Mouse (Mus musculus): ENCODE measurements at regions not wholly inside any gene's neighbourhood (a gene's known extent, or its start where the extent isn't known, plus 50 kb on each side); places are given as distances from the start of the nearest gene placed in this dataset.

DNA sequence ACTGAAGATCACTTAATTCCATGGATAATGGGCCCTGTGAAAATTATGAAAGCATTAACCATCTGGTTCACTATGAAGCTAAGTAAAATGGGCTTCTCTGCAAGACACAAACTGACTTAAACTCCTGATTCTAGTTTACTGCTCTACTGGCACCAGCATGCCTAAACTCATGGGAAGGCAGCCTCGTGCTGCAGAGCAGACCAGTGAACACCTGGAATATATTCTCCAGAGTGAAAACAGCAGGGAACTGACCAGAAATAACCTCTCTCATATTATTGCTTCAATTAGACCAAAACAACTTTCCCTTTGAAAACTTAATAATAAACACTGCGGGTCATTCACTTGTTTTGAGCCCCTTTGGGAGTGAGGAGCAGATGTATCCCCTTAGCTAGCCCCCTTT, 316.8 kb upstream of the Rspo3 start:
- TF ChIP-seq HCFC1 (IDR thresholded peaks at IDR 0.05; ENCODE audit: low read depth, low read length) = no peak
- TF ChIP-seq MXI1 (IDR thresholded peaks at IDR 0.05; ENCODE audit: low read depth, low read length) = no peak
- no peak for TF ChIP-seq TCF12 (IDR thresholded peaks at IDR 0.05; ENCODE audit: low read depth, low read length)
- no peak for TF ChIP-seq POLR2AphosphoS2 (IDR thresholded peaks at IDR 0.05; ENCODE audit: low read length)
- no peak for TF ChIP-seq RAD21 (IDR thresholded peaks at IDR 0.05; ENCODE audit: low read depth, low read length)
- no peak for TF ChIP-seq EP300 (IDR thresholded peaks at IDR 0.05; ENCODE audit: low read depth in 1 of 2, low read length in 2 of 2)
- TF ChIP-seq BHLHE40 (IDR thresholded peaks at IDR 0.05; ENCODE audit: borderline replicate concordance, low read depth, low read length) = no peak
- no peak for TF ChIP-seq CTCF (IDR thresholded peaks at IDR 0.05 in 2 of 3, conservative IDR thresholded peaks at IDR 0.05 in 1 of 3; ENCODE audit: control insufficient read depth in 1 of 3, insufficient read depth in 1 of 3, low read depth in 2 of 3, low read length in 3 of 3, poor library complexity in 1 of 3, severe bottlenecking in 1 of 3)
- no peak for TF ChIP-seq TBP (IDR thresholded peaks at IDR 0.05; ENCODE audit: low read depth, low read length)
- no peak for TF ChIP-seq MAFK (IDR thresholded peaks at IDR 0.05; ENCODE audit: borderline replicate concordance, low read depth, low read length)
- TF ChIP-seq MYC (IDR thresholded peaks at IDR 0.05; ENCODE audit: low read depth, low read length) = no peak
- no peak for TF ChIP-seq MAX (IDR thresholded peaks at IDR 0.05; ENCODE audit: low read length)
- no peak for TF ChIP-seq SMC3 (IDR thresholded peaks at IDR 0.05; ENCODE audit: low read depth, low read length)
- TF ChIP-seq NELFE (IDR thresholded peaks at IDR 0.05; ENCODE audit: low read depth, low read length) = no peak
- TF ChIP-seq SIN3A (IDR thresholded peaks at IDR 0.05; ENCODE audit: low read length) = no peak
- TF ChIP-seq USF2 (IDR thresholded peaks at IDR 0.05; ENCODE audit: borderline replicate concordance in 1 of 2, insufficient read depth in 1 of 2, low read depth in 1 of 2, low read length in 2 of 2) = no peak
- TF ChIP-seq USF1 (IDR thresholded peaks at IDR 0.05; ENCODE audit: low read depth, low read length) = no peak
- TF ChIP-seq ELF1 (IDR thresholded peaks at IDR 0.05; ENCODE audit: low read depth, low read length) = no peak
- no peak for TF ChIP-seq POLR2AphosphoS5 (IDR thresholded peaks at IDR 0.05; ENCODE audit: borderline replicate concordance, low read depth, low read length)
- no peaks in the 10 kb centered on the region for H3K4me1 ChIP-seq (ENCODE audit: control insufficient read depth in 1 of 2, insufficient read depth in 2 of 2, low read length in 2 of 2)
- H3K9ac ChIP-seq (ENCODE audit: control insufficient read depth, low read depth, low read length, poor library complexity, severe bottlenecking) = no peak overlapping the region
- no peaks in the 10 kb centered on the region for H3K27me3 ChIP-seq (ENCODE audit: control insufficient read depth in 1 of 2, insufficient read depth in 2 of 2, low read length in 2 of 2)
- no peak overlapping the region for H3K27ac ChIP-seq (ENCODE audit: control insufficient read depth, low read depth, low read length)
- H3K79me2 ChIP-seq (ENCODE audit: control insufficient read depth, insufficient read depth, low read length, poor library complexity) = no peaks in the 10 kb centered on the region
- no peaks in the 10 kb centered on the region for H3K36me3 ChIP-seq (ENCODE audit: control insufficient read depth in 1 of 2, insufficient read depth in 2 of 2, low read length in 2 of 2)
- DNase-seq (ENCODE audit: low read depth, low spot score) = no peak
- no peak overlapping the region for H3K4me3 ChIP-seq (ENCODE audit: control insufficient read depth in 1 of 2, insufficient read depth in 1 of 2, low read depth in 2 of 2, low read length in 2 of 2)
- H3K9me3 ChIP-seq (replicated peaks; ENCODE audit: insufficient read depth, low read length) = no peaks in the 10 kb centered on the region

DNA sequence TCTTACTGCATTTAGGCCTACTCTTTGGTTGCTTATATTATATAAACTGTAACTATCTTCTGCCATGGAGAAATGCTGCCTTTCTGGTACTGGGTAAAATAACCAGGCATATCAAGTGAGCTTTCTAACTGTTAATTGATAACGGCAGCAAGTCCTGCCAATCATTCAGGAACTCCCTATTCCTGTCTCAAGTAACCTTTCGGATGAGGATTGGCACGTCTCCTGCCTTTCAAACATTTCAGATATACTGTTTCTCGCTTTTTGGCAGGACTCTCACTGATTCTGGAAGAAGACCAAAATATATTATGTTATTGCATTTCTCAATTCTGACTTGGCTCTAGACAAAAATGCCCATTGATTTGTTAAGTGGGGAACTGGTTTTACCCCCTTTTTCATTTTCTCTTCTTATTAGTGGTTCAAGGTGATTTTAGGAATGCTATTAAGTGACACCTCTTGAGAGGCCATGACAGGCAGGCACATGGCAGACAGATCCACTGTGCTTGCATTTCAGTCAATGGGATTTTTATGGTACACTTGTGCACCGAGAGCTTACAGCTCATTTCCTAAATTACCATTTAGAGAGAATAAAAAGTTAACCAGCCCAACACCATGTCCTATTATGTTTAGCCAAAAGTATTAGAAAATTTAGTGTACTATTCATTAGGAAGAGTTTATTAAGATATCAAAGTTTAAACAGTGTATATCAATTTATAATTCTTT, 289.4 kb upstream of the Rspo3 start:
- Histone ChIP-seq H3K79me2 (ENCODE audit: control insufficient read depth, insufficient read depth, low read length, poor library complexity) (no peaks in the 10 kb centered on the region), H3K36me3 (ENCODE audit: control insufficient read depth in 1 of 2, insufficient read depth in 2 of 2, low read length in 2 of 2) (no peaks in the 10 kb centered on the region), H3K9me3 (replicated peaks; ENCODE audit: insufficient read depth, low read length) (no peaks in the 10 kb centered on the region), H3K4me1 (ENCODE audit: control insufficient read depth in 1 of 2, insufficient read depth in 2 of 2, low read length in 2 of 2) (no peaks in the 10 kb centered on the region), H3K27ac (ENCODE audit: control insufficient read depth, low read depth, low read length) (no peak overlapping the region), H3K9ac (ENCODE audit: control insufficient read depth, low read depth, low read length, poor library complexity, severe bottlenecking) (no peak overlapping the region), H3K4me3 (ENCODE audit: control insufficient read depth in 1 of 2, insufficient read depth in 1 of 2, low read depth in 2 of 2, low read length in 2 of 2) (no peak overlapping the region), H3K27me3 (ENCODE audit: control insufficient read depth in 1 of 2, insufficient read depth in 2 of 2, low read length in 2 of 2) (no peaks in the 10 kb centered on the region)
- DNase-seq (ENCODE audit: low read depth, low spot score) = no peak
- no peak for TF ChIP-seq HCFC1 (IDR thresholded peaks at IDR 0.05; ENCODE audit: low read depth, low read length)
- no peak for TF ChIP-seq RCOR1 (IDR thresholded peaks at IDR 0.05; ENCODE audit: low read depth, low read length)
- TF ChIP-seq GABPA (IDR thresholded peaks at IDR 0.05; ENCODE audit: low read depth, low read length) = no peak
- no peak for TF ChIP-seq POLR2AphosphoS5 (IDR thresholded peaks at IDR 0.05; ENCODE audit: borderline replicate concordance, low read depth, low read length)
- TF ChIP-seq ETS1 (IDR thresholded peaks at IDR 0.05; ENCODE audit: low read depth, low read length) = no peak
- TF ChIP-seq ZNF384 (IDR thresholded peaks at IDR 0.05; ENCODE audit: low read depth, low read length) = no peak
- no peak for TF ChIP-seq BHLHE40 (IDR thresholded peaks at IDR 0.05; ENCODE audit: borderline replicate concordance, low read depth, low read length)
- no peak for TF ChIP-seq CHD1 (IDR thresholded peaks at IDR 0.05; ENCODE audit: low read depth, low read length)
- TF ChIP-seq NRF1 (IDR thresholded peaks at IDR 0.05; ENCODE audit: insufficient read depth, low read depth, low read length, poor library complexity, severe bottlenecking) = no peak
- TF ChIP-seq POLR2AphosphoS2 (IDR thresholded peaks at IDR 0.05; ENCODE audit: low read length) = no peak
- TF ChIP-seq SIN3A (IDR thresholded peaks at IDR 0.05; ENCODE audit: low read length) = no peak
- TF ChIP-seq MXI1 (IDR thresholded peaks at IDR 0.05; ENCODE audit: low read depth, low read length) = no peak
- no peak for TF ChIP-seq CHD2 (IDR thresholded peaks at IDR 0.05; ENCODE audit: low read length)
- TF ChIP-seq POLR2A (IDR thresholded peaks at IDR 0.05; ENCODE audit: control insufficient read depth in 1 of 2, insufficient read depth in 1 of 2, low read depth in 1 of 2, low read length in 2 of 2, poor library complexity in 1 of 2) = no peak
- no peak for TF ChIP-seq MAZ (IDR thresholded peaks at IDR 0.05; ENCODE audit: low read depth, low read length)
- no peak for TF ChIP-seq SMC3 (IDR thresholded peaks at IDR 0.05; ENCODE audit: low read depth, low read length)

Measured in MEL (cell line).